Mouse (Mus musculus) brain, embryonic 14.5 days (tissue): ENCODE data around the gene Glt6d1.

Experiments used
- CTCF ChIP-seq: fragments of 200-500 bp; IDR thresholded peaks from 2 replicates; pipeline ENCODE4 v1.5.1; 2012; ENCODE audit warnings: inconsistent platforms, mild to moderate bottlenecking, moderate library complexity, borderline replicate concordance; ENCODE audit not compliant: insufficient read depth, insufficient read length; ENCODE audit errors: extremely low read depth
- POLR2A ChIP-seq: fragments of 200-500 bp; IDR thresholded peaks from 2 replicates; pipeline ENCODE4 v1.6.1; 2012; ENCODE audit warnings: mild to moderate bottlenecking, inconsistent platforms, borderline replicate concordance; ENCODE audit not compliant: poor library complexity, insufficient read depth, insufficient read length, severe bottlenecking; ENCODE audit errors: extremely low read depth

- TF ChIP-seq CTCF: no peak
- TF ChIP-seq POLR2A: no peak
Observed at GRCm38 (mm10) chr2:25775991-25776390, 39.7 kb downstream of the Glt6d1 start.
